Mouse (Mus musculus) cortical plate, adult 2 months (tissue): ENCODE results near the gene Rbm28. TPM values are rescaled to one million over a fixed set of nuclear protein-coding genes. Genes with fewer than 3 reads are reported as not detected.

Experiments
- H3K27ac ChIP-seq: fragments of 200-500 bp; 2 replicates; pipeline ENCODE4 v1.5.1; 2012; ENCODE audit warnings: low read length, control low read depth, inconsistent platforms; ENCODE audit not compliant: insufficient read depth
- H3K4me1 ChIP-seq: fragments of 200-500 bp; 2 replicates; pipeline ENCODE4 v1.6.1; 2011; ENCODE audit warnings: low read length; ENCODE audit not compliant: control insufficient read depth, insufficient read depth
- H3K4me3 ChIP-seq: fragments of 200-500 bp; 2 replicates; pipeline ENCODE4 v1.5.1; 2011; ENCODE audit warnings: mild to moderate bottlenecking, low read length, control low read depth; ENCODE audit not compliant: insufficient read depth
- CTCF ChIP-seq: fragments of 200-500 bp; IDR thresholded peaks from 2 replicates; pipeline ENCODE4 v1.5.1; 2011; ENCODE audit warnings: mild to moderate bottlenecking, control low read depth, low read length; ENCODE audit not compliant: insufficient read depth; ENCODE audit errors: extremely low read depth
- POLR2A ChIP-seq: fragments of 200-500 bp; IDR thresholded peaks from 2 replicates; pipeline ENCODE4 v1.6.1; 2011; ENCODE audit warnings: mild to moderate bottlenecking, low read length, control low read depth; ENCODE audit not compliant: insufficient read depth; ENCODE audit errors: extremely low read depth
- polyA plus RNA-seq: library from polyadenylated mRNA; depleted of rRNA; stranded (reverse); fragments of >200 nt; gene quantifications from 2 replicates; pipeline ENCODE4 v1.2.3, GENCODE M21; 2012

The Rbm28 gene
- polyA plus RNA-seq, 1 experiment, result 55.8 TPM

GRCm38 (mm10) chr6:29145456-29146307 is 19.1 kb downstream of the Rbm28 start:
- Histone ChIP-seq H3K4me3 (no peak overlapping the region), H3K27ac (no peak overlapping the region), H3K4me1 (0 out of 2 replicates have a peak, but pooled peaks cover 1% of the 10 kb centered on the region)
- TF ChIP-seq POLR2A (no peak), CTCF (no peak)

GRCm38 (mm10) chr6:29144971-29145370 is 19.8 kb downstream of the Rbm28 start:
- 0 out of 2 replicates have a peak, but pooled peaks cover 1% of the 10 kb centered on the region for H3K4me1 ChIP-seq
- no peak overlapping the region for H3K27ac ChIP-seq
- H3K4me3 ChIP-seq, result no peak overlapping the region
- TF ChIP-seq POLR2A (no peak), CTCF (no peak)

- TF ChIP-seq CTCF (peak; percentile 84), POLR2A (no peak)
- H3K4me3 ChIP-seq, result no peak overlapping the region
- 0 out of 2 replicates have a peak, but pooled peaks cover 1% of the 10 kb centered on the region for H3K4me1 ChIP-seq
- no peak overlapping the region for H3K27ac ChIP-seq
These were observed 21.2 kb downstream of the Rbm28 start for GRCm38 (mm10) chr6:29143608-29144007.

- no peaks in the 10 kb centered on the region for H3K4me1 ChIP-seq
- TF ChIP-seq POLR2A, result no peak
- TF ChIP-seq CTCF, result no peak
- H3K4me3 ChIP-seq, result no peak overlapping the region
- no peak overlapping the region for H3K27ac ChIP-seq
These were observed 27.4 kb downstream of the Rbm28 start for GRCm38 (mm10) chr6:29137441-29137840.

- TF ChIP-seq POLR2A (no peak), CTCF (no peak)
These were observed 31.7 kb downstream of the Rbm28 start for GRCm38 (mm10) chr6:29133100-29133499.

GRCm38 (mm10) chr6:29126878-29127426 is 37.9 kb downstream of the Rbm28 start:
- Histone ChIP-seq H3K4me3 (no peak overlapping the region), H3K4me1 (no peaks in the 10 kb centered on the region; the same call in 1 of the 2 replicates), H3K27ac (no peak overlapping the region; the same call in 1 of the 2 replicates)
- TF ChIP-seq POLR2A (no peak), CTCF (no peak)

More at GRCm38 (mm10) chr6:29133100-29133499, 31.7 kb downstream of the Rbm28 start:
- Histone ChIP-seq H3K4me3 (no peak overlapping the region), H3K27ac (no peak overlapping the region), H3K4me1 (no peaks in the 10 kb centered on the region)

GRCm38 (mm10) chr6:29119990-29120389 is 44.8 kb downstream of the Rbm28 start:
- Histone ChIP-seq H3K27ac (no peak overlapping the region), H3K4me3 (no peak overlapping the region), H3K4me1 (peaks cover 3% of the 10 kb centered on the region; the same call in 1 of the 2 replicates)
- TF ChIP-seq POLR2A (no peak), CTCF (no peak)

- Histone ChIP-seq H3K4me1 (peaks cover 3% of the 10 kb centered on the region; the same call in 1 of the 2 replicates), H3K4me3 (no peak overlapping the region)
- TF ChIP-seq CTCF (no peak), POLR2A (no peak)
These were observed 45.8 kb downstream of the Rbm28 start for GRCm38 (mm10) chr6:29118963-29119362.

GRCm38 (mm10) chr6:29118231-29118630 is 46.6 kb downstream of the Rbm28 start:
- no peak for TF ChIP-seq CTCF
- TF ChIP-seq POLR2A, result no peak
- no peak overlapping the region for H3K27ac ChIP-seq
- no peak overlapping the region for H3K4me3 ChIP-seq
- H3K4me1 ChIP-seq, result peaks cover 3% of the 10 kb centered on the region; the same call in 1 of the 2 replicates

More at GRCm38 (mm10) chr6:29118963-29119362, 45.8 kb downstream of the Rbm28 start:
- no peak overlapping the region for H3K27ac ChIP-seq

- H3K27ac ChIP-seq, result no peak overlapping the region
- TF ChIP-seq POLR2A (no peak), CTCF (no peak)
- H3K4me3 ChIP-seq, result no peak overlapping the region
These were observed 47.2 kb downstream of the Rbm28 start for GRCm38 (mm10) chr6:29117417-29118104.

More at GRCm38 (mm10) chr6:29117417-29118104, 47.2 kb downstream of the Rbm28 start:
- H3K4me1 ChIP-seq, result peaks cover 3% of the 10 kb centered on the region; the same call in 1 of the 2 replicates
